Mouse (Mus musculus) left cerebral cortex, adult 11 months (tissue): Measurements from ENCODE around the gene Zbtb45.

Source experiments
- DNase-seq: peaks from one replicate; pipeline ENCODE4 v3.0.0; 2022; ENCODE audit warnings: low spot score

The Zbtb45 gene

GRCm38 (mm10) chr7:13010005-13010908 is at the start of gene Zbtb45:
Gene Zbtb45 (minus strand): TSS chr7:13010034.
- no peak for DNase-seq

GRCm38 (mm10) chr7:13059536-13059935 is 49.7 kb upstream of the Zbtb45 start:
- DNase-seq = no peak

GRCm38 (mm10) chr7:13056913-13057700 is 47.3 kb upstream of the Zbtb45 start:
- DNase-seq = no peak

GRCm38 (mm10) chr7:13054287-13055010 is 44.6 kb upstream of the Zbtb45 start, which contains the start of gene Mzf1:
Gene Mzf1 (minus strand): TSS chr7:13054764.
- peak; percentile 92 for DNase-seq

DNA sequence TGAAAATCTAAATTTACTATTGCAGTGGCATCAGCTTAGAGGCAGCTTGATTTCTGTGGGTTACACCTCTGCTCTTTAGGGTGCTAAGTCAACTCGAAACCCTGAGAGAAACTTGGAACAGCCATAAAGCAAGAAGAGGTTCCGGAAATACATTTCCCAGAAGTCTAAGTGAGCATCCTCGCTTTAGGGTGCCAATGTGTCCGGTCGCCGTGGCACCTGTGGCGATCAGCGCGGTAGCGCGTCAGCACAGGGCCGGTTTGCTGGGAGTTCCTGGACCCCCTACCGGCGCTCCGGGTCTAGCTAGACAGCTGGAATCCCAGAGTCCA is 44.1 kb upstream of the Zbtb45 start:
- no peak for DNase-seq

- no peak for DNase-seq
These were observed 43.7 kb upstream of the Zbtb45 start for GRCm38 (mm10) chr7:13053501-13053900.

DNA sequence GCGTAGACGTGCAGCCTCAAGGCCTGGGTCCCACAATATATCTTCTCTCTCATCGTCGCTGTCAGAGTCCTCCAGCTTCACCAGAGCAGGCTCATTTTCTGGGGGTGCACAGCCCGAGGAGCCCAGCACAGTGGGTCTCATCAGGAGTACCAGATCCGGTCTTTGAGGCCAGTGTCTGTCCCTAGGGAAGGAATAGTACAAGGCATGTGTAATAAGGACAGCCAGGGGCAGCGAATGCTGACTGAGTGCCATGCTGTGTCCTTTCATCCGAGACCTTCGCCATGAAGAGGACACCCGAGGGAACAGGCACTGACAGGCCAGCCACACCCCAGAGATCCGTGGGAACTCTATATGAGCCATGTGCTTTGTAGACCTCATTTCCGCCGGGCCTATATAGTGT is 43.2 kb upstream of the Zbtb45 start:
- DNase-seq = no peak

DNA sequence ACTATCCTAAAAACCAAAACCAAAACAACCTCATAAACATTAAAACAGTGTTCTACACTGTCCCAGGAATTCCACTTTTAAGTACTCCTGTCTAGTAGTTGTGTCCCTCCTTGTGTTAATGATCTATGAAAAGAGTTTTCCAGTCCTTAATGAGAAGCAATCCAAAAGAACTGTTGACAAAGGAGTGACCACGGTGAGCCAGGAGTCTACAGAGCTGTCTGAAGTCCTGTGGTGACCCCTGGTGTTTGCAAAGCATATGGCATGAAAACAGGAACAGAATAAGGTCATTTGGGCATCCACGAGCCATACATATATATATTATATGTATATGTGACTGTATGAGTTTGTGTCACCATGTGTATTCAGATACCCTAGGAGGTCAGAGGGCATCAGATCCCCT is 36.2 kb upstream of the Zbtb45 start:
- no peak for DNase-seq

DNA sequence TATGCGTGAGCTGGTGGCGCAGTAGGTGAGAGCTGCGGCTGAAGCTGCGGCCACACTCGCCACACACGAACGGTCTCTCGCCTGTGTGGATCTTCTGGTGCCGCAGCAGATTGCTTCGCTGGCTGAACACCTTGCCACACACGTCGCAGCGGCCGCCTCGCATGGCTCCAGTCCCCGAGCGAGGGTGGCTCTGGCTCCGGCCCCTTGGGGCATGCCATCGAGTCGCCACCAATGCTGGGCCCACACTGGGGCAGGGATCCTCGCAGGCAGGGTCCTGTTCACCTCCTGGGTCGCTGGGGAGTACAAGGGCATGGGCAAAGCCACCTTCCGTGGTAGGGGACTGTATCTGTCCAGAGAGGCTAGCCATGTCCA is 34.4 kb upstream of the Zbtb45 start:
- DNase-seq = no peak

DNA sequence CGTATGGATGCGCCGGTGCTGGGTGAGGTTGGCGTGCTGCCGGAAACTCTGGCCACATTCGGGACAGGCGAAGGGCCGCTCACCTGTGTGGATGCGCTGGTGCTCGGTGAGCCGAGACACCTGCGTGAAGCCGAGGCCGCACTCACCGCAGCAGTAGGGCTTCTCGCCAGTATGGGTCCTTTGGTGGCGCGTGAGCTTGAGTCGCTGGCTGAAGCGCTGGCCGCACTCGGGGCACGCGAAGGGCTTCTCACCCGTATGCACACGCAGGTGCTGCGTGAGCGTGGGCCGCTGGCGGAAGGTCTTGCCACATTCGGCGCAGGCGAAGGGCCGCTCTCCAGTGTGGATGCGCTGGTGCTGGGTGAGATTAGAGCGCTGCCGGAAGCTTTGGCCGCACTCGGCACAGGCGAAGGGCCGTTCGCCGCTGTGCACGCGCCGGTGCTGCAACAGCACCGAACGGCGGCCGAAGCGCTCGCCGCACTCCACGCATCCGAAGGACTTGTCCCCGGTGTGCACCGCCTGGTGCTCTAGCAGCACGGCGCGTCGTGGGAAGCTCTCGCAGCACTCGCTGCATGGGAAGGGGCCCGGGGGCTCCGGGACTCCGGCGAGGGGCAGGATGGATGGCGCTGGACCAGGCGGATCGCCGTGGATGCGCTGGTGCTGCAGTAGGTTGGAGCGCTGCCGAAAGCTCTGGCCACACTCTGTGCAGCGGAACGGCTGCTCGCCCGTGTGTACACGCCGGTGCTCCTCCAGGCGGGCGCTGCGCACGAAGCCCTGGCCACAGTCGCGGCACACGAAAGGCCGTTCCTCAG is 33.8 kb upstream of the Zbtb45 start:
- no peak for DNase-seq

DNA sequence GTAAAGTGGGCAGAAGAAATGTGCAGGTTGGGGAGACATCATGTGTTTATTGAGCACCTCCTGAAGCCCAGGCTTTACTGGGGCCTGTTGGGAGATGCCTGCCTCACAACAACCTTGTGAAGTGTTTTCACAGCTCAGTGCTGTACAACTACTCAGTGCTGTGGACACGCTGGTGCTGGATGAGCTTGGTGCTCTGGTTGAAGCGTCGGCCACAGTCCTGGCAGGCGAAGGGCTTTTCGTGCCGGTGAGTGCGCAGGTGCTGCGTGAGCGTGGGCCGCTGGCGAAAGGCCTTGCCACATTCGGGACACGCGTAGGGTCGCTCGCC is 33.2 kb upstream of the Zbtb45 start:
- DNase-seq = no peak

DNA sequence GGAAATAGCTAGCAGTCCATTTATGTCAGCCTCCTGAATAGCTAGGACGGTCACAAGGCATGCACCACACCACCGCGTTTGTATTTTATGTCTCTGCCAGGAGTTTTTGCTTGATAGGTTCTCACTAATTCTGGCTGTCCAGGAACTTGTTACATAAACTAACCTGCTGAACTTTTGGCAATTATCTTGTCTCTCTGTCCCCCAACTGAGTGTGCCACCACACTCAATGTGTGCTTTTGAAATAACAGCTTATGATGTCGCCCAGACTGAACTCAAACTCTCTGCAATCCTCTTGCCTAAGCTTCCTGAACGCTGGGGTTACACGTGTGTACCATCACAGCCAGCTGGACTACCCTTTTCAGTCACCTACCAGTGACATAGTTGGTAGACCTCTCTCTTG is 32.7 kb upstream of the Zbtb45 start:
- no peak for DNase-seq

- no peak for DNase-seq
These were observed 31.4 kb upstream of the Zbtb45 start for GRCm38 (mm10) chr7:13041256-13041655.

DNA sequence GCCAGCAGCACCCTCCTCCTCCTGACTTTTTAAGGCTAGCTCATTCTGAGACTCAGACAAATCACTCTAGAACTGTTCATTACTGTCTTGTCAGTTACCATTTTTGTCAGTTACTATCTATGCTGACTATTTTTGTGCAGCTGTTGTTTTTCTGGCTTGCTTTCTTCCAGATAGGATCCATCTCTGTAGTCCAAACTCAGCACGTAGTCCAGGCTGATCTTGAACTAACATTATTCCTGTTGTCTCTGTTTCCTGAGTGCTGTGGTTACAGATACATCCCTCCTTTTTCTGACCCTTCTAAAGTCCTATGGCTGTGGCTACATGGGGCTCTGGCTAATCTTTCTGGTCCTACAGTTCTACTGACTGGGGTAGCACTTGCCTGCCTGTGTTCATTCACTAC is 29.3 kb upstream of the Zbtb45 start:
- no peak for DNase-seq

DNA sequence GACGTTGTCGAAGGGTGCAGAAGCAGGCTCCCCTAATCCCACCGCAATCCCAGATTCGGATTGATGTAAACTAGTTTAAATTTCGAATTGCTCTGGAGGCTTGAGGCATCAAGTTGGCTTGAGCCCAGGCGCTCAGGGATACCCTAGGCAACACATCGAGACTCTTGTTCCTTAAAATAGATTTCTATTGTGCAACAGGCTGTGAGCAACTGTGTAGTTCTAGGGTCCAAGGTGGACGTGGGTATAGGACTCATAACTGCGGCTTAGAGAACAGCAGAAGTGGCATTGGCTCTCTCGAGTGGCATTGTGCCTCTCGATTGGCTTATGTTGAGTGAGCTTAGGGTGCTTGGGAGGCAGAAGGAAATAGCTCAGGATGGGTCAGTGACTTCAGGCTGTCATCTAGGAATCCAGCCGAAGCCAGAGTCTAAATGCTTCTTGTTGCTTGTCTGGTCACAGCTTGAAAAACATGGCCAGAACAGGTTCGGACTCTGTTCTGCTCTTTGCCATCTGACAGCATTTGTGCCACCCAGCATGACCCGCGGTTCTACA is 28.9 kb upstream of the Zbtb45 start:
- no peak for DNase-seq

- DNase-seq = peak; percentile 98
These were observed 28.2 kb upstream of the Zbtb45 start, which contains the start of gene Ube2m for GRCm38 (mm10) chr7:13037901-13038555. Gene Ube2m (minus strand): TSS chr7:13038275.

DNA sequence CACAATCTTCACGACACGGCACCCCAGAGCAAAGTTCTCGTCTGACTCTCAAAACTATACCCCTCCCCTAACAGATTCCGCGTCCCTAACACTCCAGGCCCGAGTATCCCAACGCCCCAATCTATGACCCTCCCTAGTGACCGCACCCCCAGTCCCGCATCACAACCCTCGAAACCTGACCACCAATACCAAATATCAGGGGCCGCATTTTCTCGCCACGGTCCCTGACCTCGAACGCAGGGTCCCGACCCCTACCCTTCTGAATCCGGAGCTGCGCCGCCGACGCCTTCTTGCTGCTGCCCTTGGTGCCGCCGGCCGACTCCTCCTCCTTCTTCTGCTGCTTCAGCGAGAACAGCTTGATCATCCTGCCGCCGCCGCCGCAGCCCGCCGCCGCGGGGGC is 27.5 kb upstream of the Zbtb45 start:
- DNase-seq = no peak

- no peak for DNase-seq
These were observed 27.0 kb upstream of the Zbtb45 start for GRCm38 (mm10) chr7:13036806-13037205.

DNA sequence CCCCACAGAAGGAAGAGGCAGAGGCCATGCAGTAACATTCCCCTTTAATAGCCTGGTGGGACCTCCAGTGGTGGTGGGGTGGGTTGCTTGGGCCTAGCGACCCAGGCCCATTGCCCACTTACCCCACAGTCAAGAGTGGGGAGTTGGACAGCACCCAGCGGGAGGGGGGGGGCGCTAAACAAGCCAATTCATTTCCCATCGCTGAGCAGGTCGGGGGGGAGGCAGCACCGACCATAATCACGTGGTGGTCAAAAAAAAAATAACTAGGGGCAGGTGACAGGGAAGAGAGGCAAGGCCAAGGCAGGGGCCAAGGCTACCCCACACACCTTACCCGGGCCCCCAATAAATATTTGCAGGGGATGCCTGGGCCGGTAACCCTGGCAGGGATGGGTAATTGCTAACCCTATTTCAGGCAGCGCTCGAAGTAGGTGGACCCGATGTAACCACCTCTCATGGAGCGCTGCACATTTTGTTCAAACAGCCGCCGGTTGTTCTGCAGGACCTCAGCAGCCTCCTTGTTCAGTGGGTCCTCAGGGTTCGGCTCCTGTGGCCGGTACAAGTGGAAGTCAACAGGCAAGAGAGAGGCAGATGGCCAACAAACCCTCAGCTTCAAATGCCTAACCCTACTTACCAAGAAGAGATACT is 25.5 kb upstream of the Zbtb45 start:
- DNase-seq = no peak

- DNase-seq = peak; percentile 94
These were observed 24.5 kb upstream of the Zbtb45 start, which contains the start of gene Chmp2a for GRCm38 (mm10) chr7:13034148-13034977. Gene Chmp2a (minus strand): TSS chr7:13034807.
